Mouse (Mus musculus) megakaryocyte, embryonic 14.5 days (primary cell): ENCODE results near the gene Tango2. TPM values are rescaled to one million over a fixed set of nuclear protein-coding genes. Genes with fewer than 3 reads are reported as not detected.

Experiments
- H3K27me3 ChIP-seq: replicated peaks from 2 replicates; pipeline ENCODE3; 2012; ENCODE audit warnings: inconsistent platforms
- H3K36me3 ChIP-seq: replicated peaks from 2 replicates; pipeline ENCODE3; 2012; ENCODE audit warnings: low read length, inconsistent platforms, mixed read lengths
- H3K4me1 ChIP-seq: 2 replicates; pipeline ENCODE4 v1.6.1; 2012; ENCODE audit warnings: inconsistent platforms
- H3K4me3 ChIP-seq: replicated peaks from 2 replicates; pipeline ENCODE3; 2012; ENCODE audit warnings: moderate library complexity, mild to moderate bottlenecking, inconsistent platforms
- H3K9me3 ChIP-seq: 2 replicates; pipeline ENCODE4 v1.6.1; 2012; ENCODE audit warnings: inconsistent platforms
- FLI1 ChIP-seq: IDR thresholded peaks from 2 replicates; pipeline ENCODE4 v1.6.1; 2012; ENCODE audit warnings: low read length, inconsistent platforms, mixed read lengths
- GATA1 ChIP-seq: IDR thresholded peaks from 3 replicates; pipeline ENCODE4 v1.6.1; 2012; ENCODE audit warnings: mixed read lengths, low read length, inconsistent platforms, borderline replicate concordance
- polyA plus RNA-seq: library from polyadenylated mRNA; stranded (reverse); fragments of >175 nt; gene quantifications from 2 replicates; pipeline ENCODE4 v1.2.3, GENCODE M21; 2012; ENCODE audit warnings: low replicate concordance; ENCODE audit not compliant: insufficient read depth

Tango2 gene
- polyA plus RNA-seq, 1 experiment, result 33.0 TPM

DNA sequence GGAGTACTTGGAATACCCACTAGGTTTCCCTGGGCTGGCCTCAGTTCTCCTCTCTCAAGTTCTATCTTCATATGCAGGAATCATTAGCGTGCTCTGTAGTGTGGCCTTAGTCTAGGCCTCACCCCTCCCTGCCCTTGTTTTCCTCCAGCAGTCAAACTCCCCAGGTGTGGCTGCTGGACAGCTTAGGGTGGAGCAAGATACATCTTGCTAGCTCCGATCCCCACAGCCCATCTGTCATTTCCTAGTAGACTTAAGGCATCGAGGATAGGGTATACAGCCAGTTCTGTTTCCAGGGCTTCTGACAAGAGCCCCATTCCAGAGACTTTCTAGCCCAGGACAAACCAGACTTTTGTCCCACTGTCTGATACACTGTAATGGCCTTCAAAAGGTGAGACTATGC is 43.8 kb upstream of the Tango2 start:
- H3K4me1 ChIP-seq, result peaks cover 94% of the 10 kb centered on the region
- TF ChIP-seq GATA1 (no peak), FLI1 (no peak)
- H3K36me3 ChIP-seq, result no peaks in the 10 kb centered on the region
- peaks cover 74% of the 10 kb centered on the region for H3K27me3 ChIP-seq
- no peak overlapping the region for H3K4me3 ChIP-seq
- no peaks in the 10 kb centered on the region for H3K9me3 ChIP-seq

DNA sequence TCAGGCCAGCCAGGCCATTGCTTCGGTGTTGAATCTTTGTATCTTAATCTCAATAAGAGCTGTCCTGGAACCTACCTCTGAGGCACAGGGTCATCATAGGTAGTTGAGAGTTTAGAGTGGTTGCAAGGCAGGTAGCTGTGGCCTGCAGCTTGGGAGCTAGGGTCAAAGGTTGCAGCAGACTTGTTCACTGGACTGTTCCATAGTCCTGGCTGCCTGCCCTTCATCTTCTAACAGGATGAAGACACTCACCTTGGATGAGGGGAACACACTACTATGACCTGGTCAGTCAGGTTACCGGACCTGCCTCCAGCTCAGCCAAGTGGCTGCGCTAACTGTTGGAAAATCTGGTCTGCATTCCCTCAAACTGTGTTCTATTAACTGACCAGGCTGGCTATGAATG is 43.2 kb upstream of the Tango2 start:
- Histone ChIP-seq H3K36me3 (no peaks in the 10 kb centered on the region), H3K4me1 (peaks cover 88% of the 10 kb centered on the region), H3K27me3 (peaks cover 73% of the 10 kb centered on the region), H3K9me3 (no peaks in the 10 kb centered on the region), H3K4me3 (no peak overlapping the region)
- TF ChIP-seq GATA1, result no peak
- TF ChIP-seq FLI1, result no peak

DNA sequence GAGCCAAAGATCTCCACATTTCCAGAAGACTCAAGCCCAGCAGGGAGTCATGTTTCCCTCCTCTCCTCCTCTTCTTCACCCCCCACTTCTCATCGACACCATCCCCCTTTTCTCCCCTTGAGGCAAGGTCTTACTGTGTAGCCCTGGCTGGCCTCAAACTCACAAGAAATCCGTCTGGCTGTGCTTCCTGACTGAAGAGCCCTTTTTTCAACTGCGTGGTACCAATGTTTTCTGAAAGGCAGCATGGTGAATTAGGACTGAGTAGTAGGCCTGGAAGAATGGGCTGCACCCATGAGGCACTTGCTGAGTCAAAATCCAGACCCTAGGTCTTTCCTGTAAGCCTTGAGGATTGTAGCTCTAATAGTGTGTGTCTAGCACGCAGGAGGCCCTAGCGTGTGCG is 42.5 kb upstream of the Tango2 start:
- Histone ChIP-seq H3K36me3 (no peaks in the 10 kb centered on the region), H3K27me3 (peaks cover 73% of the 10 kb centered on the region), H3K9me3 (no peaks in the 10 kb centered on the region), H3K4me1 (peaks cover 81% of the 10 kb centered on the region), H3K4me3 (no peak overlapping the region)
- TF ChIP-seq GATA1 (no peak), FLI1 (no peak)

DNA sequence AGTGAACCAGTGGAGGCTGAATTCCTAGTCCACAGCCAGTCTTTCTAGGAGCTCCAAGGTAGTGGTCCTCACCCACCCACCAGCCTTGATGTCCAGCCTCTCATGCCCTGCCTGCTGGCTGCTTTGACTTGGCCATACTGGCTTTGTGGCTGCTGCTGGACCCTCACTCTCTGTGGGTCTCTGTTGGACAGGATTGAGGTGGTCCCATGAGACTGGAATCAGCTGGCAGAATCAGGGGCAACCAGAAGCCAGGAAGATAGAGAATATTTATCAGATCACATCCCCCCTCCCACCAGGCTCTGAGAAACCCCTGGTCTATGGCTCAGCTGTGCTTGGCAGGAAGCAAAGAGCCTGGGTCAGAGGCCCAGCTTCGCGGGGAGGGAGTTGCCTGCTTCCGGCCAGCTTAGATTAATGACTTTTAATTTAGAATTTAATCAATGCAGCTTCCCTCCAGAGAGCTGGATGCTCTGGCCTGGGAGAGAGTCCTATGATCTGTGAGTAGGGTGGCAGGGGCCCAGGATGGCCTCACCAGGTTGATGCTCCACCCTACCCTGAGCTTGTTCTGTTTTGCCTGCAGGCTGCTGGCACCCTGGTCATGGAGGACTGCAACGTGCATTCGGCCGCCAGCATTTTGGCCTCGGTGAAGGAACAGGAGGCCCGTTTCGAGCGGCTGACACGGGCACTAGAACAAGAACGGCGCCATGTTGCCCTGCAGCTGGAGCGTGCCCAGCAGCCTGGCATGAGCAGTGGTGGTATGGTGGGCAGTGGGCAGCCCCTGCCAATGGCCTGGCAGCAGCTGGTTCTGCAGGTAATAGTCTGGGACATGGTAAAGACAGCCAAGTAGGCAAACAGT is 40.9 kb upstream of the Tango2 start:
- Histone ChIP-seq H3K27me3 (peaks cover 73% of the 10 kb centered on the region), H3K9me3 (no peaks in the 10 kb centered on the region), H3K4me3 (peak overlapping the region; percentile 54), H3K4me1 (peaks cover 68% of the 10 kb centered on the region), H3K36me3 (no peaks in the 10 kb centered on the region)
- TF ChIP-seq FLI1 (no peak), GATA1 (no peak)

DNA sequence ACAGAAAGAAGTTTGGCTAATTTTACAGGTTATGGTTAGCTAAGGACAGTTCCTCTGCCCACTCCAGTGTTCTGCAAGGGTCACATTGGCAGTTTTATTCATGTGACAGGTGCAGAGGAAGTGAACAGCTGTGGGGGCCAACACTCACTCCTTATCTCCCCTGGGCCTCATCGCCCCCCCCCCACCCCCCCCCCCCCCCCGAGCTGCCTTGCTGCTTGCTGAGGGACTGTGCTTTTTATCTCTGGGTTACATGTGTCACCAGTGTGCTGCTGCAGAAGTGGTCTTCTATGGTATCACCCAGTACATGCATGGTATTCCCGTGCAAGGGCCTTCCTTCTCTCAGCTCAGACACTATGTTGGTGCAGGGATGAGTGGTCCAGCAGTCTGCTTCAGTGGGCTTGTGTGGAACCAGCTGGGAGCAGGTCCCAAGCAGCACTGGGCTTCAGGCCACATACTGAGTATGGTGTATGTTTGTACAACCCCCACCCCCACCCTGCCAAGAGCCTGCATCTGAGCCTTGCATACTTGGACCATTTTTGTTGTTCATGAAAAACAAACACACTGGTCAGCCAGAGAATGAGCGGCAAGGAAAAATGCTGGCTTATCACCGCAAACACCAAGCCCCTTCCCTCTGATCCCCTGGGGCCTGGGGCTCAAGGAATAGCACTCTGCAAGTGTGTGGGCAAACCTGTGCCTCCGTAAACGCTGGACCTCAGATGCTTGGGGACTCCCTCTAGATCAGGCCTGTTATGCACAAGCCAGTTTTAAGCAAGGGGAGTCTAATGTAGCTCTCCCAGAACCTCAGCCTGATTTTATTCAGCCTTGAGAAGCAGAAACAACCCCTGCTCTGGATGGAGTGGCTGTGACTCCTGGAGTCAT is 40.0 kb upstream of the Tango2 start:
- H3K9me3 ChIP-seq, result no peaks in the 10 kb centered on the region
- H3K27me3 ChIP-seq, result peaks cover 67% of the 10 kb centered on the region
- no peaks in the 10 kb centered on the region for H3K36me3 ChIP-seq
- TF ChIP-seq GATA1 (no peak), FLI1 (no peak)
- peak overlapping the region; percentile 69 for H3K4me3 ChIP-seq
- H3K4me1 ChIP-seq, result peaks cover 68% of the 10 kb centered on the region

DNA sequence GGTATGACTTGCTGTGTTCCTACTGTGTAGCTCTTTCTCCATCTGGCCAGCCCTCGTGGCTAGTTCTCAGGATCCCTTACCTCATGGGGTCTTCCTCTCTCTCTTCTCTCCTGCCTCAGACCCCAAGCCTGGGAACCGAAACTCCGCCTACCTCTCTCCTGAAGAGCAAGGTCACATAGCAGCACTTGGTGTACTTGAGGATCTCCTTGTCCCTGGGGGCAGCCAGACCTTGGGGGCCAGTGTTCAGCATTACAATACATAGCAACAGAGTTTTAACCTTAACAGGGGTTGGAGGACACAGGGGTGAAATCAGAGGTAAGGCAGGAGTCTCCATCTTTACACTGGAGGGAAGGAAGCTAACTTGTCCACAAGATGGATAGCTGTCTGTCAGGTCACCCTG is 39.1 kb upstream of the Tango2 start:
- Histone ChIP-seq H3K9me3 (no peaks in the 10 kb centered on the region), H3K4me3 (no peak overlapping the region), H3K27me3 (peaks cover 57% of the 10 kb centered on the region), H3K36me3 (no peaks in the 10 kb centered on the region), H3K4me1 (peaks cover 60% of the 10 kb centered on the region)
- no peak for TF ChIP-seq GATA1
- no peak for TF ChIP-seq FLI1

DNA sequence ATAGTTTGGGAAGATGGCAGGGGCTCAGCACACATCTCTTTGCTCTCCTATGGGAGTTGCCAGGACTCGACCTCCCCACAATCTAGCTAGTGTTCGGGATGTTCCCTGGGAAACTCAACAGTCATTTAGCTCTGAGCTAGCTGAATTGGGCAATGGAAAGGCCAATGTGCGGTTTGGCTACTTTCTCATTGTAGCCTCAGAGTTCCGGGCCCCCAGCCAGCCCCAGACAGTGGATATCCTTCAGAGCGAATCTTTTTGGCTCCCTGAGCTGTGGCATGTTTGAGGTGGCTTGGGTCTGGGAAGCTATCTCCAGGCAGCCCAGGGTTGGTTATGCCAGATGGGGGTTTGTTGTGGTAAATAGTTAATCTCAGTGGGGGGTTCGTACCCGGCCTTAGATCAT is 38.5 kb upstream of the Tango2 start:
- no peak for TF ChIP-seq FLI1
- no peak for TF ChIP-seq GATA1
- no peaks in the 10 kb centered on the region for H3K9me3 ChIP-seq
- H3K4me3 ChIP-seq, result no peak overlapping the region
- H3K4me1 ChIP-seq, result peaks cover 58% of the 10 kb centered on the region
- no peaks in the 10 kb centered on the region for H3K36me3 ChIP-seq
- H3K27me3 ChIP-seq, result peaks cover 55% of the 10 kb centered on the region

DNA sequence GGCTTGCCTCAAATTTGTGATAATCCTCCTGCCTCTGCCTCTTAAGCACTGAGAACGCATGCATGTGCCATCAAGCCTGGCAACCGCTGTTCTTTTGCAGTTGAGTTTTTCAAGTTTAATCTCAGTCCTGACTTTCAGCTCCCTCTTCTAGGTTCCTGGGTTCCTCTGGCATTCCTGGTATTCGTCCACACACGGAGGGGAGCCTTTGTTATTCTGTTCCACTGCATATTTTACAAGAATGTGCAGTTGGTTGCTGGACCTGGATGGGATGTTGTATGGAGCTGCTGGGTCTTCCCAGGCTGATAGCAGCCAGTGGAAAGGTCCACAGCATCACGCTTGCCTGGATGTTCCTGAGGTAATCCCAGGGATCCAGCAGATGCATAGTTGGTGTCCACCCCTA is 37.5 kb upstream of the Tango2 start:
- Histone ChIP-seq H3K27me3 (peaks cover 54% of the 10 kb centered on the region), H3K9me3 (no peaks in the 10 kb centered on the region), H3K4me3 (no peak overlapping the region), H3K4me1 (peaks cover 49% of the 10 kb centered on the region), H3K36me3 (no peaks in the 10 kb centered on the region)
- no peak for TF ChIP-seq GATA1
- TF ChIP-seq FLI1, result no peak

DNA sequence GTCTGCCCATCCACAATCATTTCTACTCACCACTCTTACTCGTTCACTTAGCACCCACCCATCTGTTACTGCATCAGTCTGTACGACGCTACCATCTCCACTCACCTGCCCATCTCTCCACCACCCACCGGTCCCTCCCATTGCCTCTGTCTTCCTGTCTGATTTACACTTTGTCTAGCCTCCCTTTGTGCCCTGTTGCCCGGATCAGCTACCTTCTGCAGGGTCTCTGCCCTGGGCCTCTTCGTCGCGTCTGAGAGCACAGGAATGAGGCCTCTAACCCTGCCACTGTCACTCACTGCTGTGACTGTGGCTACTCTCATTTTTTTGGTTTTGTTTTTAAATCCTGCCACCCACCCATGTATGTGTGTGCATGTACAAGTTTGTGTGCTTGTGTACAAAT is 36.8 kb upstream of the Tango2 start:
- no peak for TF ChIP-seq FLI1
- no peak for TF ChIP-seq GATA1
- H3K27me3 ChIP-seq, result peaks cover 49% of the 10 kb centered on the region
- no peaks in the 10 kb centered on the region for H3K9me3 ChIP-seq
- H3K4me3 ChIP-seq, result no peak overlapping the region
- no peaks in the 10 kb centered on the region for H3K36me3 ChIP-seq
- peaks cover 42% of the 10 kb centered on the region for H3K4me1 ChIP-seq

DNA sequence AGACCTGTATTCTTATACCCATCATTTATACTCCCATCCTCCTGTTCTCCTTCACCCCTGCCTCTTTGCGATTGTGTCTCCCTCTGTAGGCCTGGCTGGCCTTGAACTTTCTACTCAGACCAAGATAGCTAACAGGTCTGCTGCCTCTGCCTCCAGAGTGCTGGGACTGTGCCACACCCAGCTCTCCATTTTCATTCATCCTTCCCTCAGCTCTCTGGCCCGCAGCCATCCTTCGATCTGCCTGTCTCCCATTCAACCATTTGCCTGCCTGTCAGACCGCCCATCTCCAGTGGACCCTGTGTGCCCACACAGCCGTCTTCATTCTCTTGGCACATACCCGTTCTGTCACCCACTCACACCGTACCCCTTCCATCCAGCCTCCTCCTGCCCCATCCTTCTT is 36.3 kb upstream of the Tango2 start:
- H3K9me3 ChIP-seq, result no peaks in the 10 kb centered on the region
- no peak for TF ChIP-seq FLI1
- no peak for TF ChIP-seq GATA1
- H3K4me3 ChIP-seq, result no peak overlapping the region
- no peaks in the 10 kb centered on the region for H3K36me3 ChIP-seq
- H3K27me3 ChIP-seq, result peaks cover 50% of the 10 kb centered on the region
- H3K4me1 ChIP-seq, result peaks cover 42% of the 10 kb centered on the region
